Mouse (Mus musculus) cerebellum, postnatal 14 days (tissue): Measurements from ENCODE around the gene Tle6.

ENCODE experiments used
- DNase-seq, 2 experiments: peaks; one replicate each; pipeline ENCODE4 v3.0.0; 2021; ENCODE audit warnings: mixed read lengths in 2 of 2

Tle6 gene

GRCm38 (mm10) chr10:81620786-81621185 is 19.9 kb upstream of the Tle6 start:
- DNase-seq, result no peak

- DNase-seq, result no peak
Observed at GRCm38 (mm10) chr10:81619976-81620375, 19.1 kb upstream of the Tle6 start.

- no peak for DNase-seq
Observed at GRCm38 (mm10) chr10:81615486-81615885, 14.6 kb upstream of the Tle6 start.

- DNase-seq, result no peak
Observed at GRCm38 (mm10) chr10:81612779-81613178, 11.9 kb upstream of the Tle6 start.

- DNase-seq, result peak in 1 of 2 experiments; percentile 63
Observed at GRCm38 (mm10) chr10:81608308-81608707, 7.4 kb upstream of the Tle6 start.

GRCm38 (mm10) chr10:81605974-81606751 is 5.3 kb upstream of the Tle6 start, which contains the start of gene BC025920:
Gene BC025920 (plus strand): TSS chr10:81606270.
- peak; percentile 94 for DNase-seq

- DNase-seq, result no peak
Observed at GRCm38 (mm10) chr10:81605666-81605973, 4.7 kb upstream of the Tle6 start.

GRCm38 (mm10) chr10:81604968-81605665 is 4.2 kb upstream of the Tle6 start:
- DNase-seq, result peak; percentile 93 to 96

- peak in 1 of 2 experiments; percentile 33 for DNase-seq
Observed at GRCm38 (mm10) chr10:81604019-81604967, 3.4 kb upstream of the Tle6 start.

- DNase-seq, result peak; percentile 57 to 68
Observed at GRCm38 (mm10) chr10:81602741-81603151, 1.9 kb upstream of the Tle6 start.

- no peak for DNase-seq
Observed at GRCm38 (mm10) chr10:81601396-81601905, 578 bp upstream of the Tle6 start.

- DNase-seq, result no peak
Observed at GRCm38 (mm10) chr10:81600096-81600495, 777 bp downstream of the Tle6 start.

- DNase-seq, result no peak
Observed at GRCm38 (mm10) chr10:81599630-81600029, 1.2 kb downstream of the Tle6 start.

GRCm38 (mm10) chr10:81598871-81599270 is 2.0 kb downstream of the Tle6 start:
- no peak for DNase-seq

- no peak for DNase-seq
Observed at GRCm38 (mm10) chr10:81598342-81598741, 2.5 kb downstream of the Tle6 start.

- peak; percentile 39 to 66 for DNase-seq
Observed at GRCm38 (mm10) chr10:81597137-81597950, 3.5 kb downstream of the Tle6 start.

GRCm38 (mm10) chr10:81596611-81597010 is 4.3 kb downstream of the Tle6 start:
- peak in 1 of 2 experiments; percentile 22 for DNase-seq

GRCm38 (mm10) chr10:81595599-81595998 is 5.3 kb downstream of the Tle6 start:
- peak; percentile 22 to 44 for DNase-seq

- peak in 1 of 2 experiments; percentile 64 for DNase-seq
Observed at GRCm38 (mm10) chr10:81593935-81594334, 6.9 kb downstream of the Tle6 start.

GRCm38 (mm10) chr10:81593223-81593622 is 7.7 kb downstream of the Tle6 start:
- peak in 1 of 2 experiments; percentile 16 for DNase-seq

- DNase-seq, result peak in 1 of 2 experiments; percentile 15
Observed at GRCm38 (mm10) chr10:81592631-81593030, 8.2 kb downstream of the Tle6 start.

- peak in 1 of 2 experiments; percentile 53 for DNase-seq
Observed at GRCm38 (mm10) chr10:81591846-81592245, 9.0 kb downstream of the Tle6 start.
